Mouse (Mus musculus) spleen, adult 2 months (tissue): ENCODE results near the gene Crtc3.

Experiments used
- CTCF ChIP-seq: fragments of 200-500 bp; IDR thresholded peaks from 2 replicates; pipeline ENCODE4 v1.5.1; 2011; ENCODE audit warnings: mild to moderate bottlenecking, inconsistent platforms; ENCODE audit not compliant: insufficient read depth, insufficient read length, insufficient replicate concordance; ENCODE audit errors: extremely low read depth
- POLR2A ChIP-seq: fragments of 200-500 bp; IDR thresholded peaks from 2 replicates; pipeline ENCODE4 v1.6.1; 2011; ENCODE audit warnings: low read depth, low read length, inconsistent platforms

DNA sequence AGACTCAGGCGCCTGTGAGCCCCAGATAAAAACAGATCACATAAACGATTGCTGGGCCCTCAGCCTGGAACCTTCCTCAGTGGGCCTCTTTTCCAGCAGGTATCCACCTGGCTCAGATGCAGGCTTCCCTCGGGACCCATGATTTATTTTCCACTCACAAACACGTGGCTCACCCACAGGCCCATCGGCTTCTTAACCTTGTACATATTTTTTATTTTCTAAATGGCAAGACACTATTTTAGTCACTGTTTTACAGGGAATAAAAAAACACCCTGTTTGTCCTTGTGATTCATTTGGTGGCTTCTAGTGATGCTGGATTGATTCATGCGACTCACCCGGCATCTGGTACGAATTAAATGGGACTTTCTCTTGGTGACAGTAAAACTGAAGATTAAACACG, 127.4 kb downstream of the Crtc3 start:
- TF ChIP-seq CTCF (no peak), POLR2A (no peak)
